Mouse (Mus musculus) adrenal gland, adult (tissue): ENCODE data around the gene Atp2a3.

Source experiments
- DNase-seq, 2 experiments: peaks; one replicate each; pipeline ENCODE4 v3.0.0; 2022 to 2023; ENCODE audit warnings: low spot score in 1 of 2; ENCODE audit not compliant: inconsistent age in 2 of 2

Atp2a3 gene

DNA sequence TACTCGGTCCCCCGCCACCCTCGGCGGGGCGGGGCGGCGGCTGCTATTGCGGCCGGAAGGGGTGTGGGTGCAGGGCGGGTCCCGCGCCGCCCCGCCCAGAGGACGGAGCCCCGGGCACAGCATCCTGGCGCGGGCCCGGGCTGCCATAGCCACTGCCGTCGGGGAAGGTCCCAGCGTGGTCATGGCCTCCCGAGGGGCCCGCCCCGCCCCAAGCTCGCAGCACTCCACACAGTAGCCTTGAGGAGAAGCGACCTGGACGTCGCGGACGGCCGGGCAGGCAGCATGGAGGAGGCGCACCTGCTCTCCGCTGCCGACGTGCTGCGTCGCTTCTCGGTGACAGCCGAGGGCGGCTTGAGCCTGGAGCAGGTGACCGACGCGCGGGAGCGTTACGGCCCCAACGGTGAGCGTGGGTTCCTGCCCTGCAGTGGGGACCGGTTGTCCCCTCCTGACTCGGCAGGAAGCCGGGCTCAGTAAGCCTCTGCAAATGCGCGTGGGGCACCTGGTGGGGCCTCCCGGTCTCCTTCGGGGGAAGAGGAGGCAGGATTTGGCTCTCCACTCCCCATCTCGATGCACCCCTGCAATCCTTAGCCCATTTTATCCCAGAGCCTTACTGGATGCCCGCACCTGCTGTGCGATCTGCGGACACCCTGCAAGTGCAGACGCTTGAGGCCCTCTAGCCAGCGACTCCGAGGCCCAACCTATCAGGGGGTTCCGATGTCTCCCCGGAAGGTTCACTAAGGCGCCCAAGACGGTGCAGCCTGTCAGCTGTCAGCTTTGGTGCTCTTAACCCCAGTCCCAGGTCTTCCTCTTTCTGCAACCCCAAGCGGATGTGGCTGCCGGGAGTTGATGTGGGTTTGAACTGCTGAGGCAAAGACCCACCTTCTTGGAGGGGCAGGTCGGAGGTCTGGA lies at the start of gene Atp2a3:
TSS of gene Atp2a3 (plus strand) at position 98 of the 909 bp plus-strand sequence.
- DNase-seq: peak; percentile 23 to 47

- DNase-seq: no peak
Measured at GRCm38 (mm10) chr11:72917299-72917996, 43.5 kb upstream of the Atp2a3 start.

DNA sequence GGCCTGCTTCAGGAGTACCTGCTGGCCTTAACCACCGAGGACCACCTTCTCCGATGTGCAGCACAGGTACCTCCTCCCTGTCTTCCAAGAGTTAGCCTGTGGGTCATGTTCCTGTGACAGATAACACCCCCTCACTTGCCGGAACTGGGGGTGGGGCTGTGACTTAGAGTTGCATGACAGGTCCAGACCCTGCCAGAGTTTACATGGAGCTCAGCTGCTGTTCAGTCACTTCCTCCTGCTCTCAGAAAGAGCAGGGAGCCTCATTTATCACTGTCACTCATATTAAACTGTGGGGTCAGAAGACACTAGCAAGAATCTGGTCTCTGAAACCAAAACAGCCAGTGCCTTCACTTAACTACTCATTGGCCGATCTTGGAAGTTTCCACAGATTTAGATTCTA lies 37.9 kb upstream of the Atp2a3 start:
- no peak for DNase-seq

DNA sequence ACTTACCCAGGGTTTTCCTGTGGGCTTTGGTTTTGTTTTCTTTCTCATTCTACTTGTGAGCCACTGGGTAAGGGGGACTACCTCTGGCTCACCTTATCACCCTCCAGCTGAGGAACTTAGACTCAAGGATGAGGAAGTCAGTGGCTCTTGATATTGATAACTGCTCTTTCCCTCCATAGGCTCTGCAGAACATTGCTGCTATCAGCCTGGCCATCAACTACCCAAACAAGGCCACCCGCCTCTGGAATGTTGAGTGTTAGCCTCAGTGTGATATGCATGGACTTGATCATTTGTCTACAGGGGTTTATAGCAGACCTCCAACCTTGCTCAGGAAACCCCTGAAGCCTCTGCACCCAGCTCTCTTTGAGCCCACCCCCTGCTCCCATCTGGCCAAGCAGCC lies 36.5 kb upstream of the Atp2a3 start:
- no peak for DNase-seq

DNA sequence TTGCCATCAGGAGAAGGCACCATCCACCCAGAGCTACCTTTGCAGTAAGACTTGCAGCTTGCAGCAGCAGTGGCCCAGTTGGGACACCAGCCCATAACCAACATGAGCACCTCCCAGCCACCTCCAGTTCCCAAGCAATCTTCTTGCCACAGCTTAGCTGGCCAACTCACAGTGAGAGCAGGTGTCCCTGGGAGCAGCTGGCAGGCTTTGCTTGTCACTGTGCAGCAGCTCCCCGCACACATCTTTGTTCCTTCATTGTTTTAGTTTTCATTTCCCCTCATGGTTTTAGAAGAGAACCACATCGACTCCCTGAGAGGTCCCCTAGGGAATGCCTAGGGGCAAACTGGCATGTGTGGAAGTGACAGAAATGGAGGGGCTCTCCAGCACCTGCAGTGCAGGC lies 35.9 kb upstream of the Atp2a3 start:
- no peak for DNase-seq

DNA sequence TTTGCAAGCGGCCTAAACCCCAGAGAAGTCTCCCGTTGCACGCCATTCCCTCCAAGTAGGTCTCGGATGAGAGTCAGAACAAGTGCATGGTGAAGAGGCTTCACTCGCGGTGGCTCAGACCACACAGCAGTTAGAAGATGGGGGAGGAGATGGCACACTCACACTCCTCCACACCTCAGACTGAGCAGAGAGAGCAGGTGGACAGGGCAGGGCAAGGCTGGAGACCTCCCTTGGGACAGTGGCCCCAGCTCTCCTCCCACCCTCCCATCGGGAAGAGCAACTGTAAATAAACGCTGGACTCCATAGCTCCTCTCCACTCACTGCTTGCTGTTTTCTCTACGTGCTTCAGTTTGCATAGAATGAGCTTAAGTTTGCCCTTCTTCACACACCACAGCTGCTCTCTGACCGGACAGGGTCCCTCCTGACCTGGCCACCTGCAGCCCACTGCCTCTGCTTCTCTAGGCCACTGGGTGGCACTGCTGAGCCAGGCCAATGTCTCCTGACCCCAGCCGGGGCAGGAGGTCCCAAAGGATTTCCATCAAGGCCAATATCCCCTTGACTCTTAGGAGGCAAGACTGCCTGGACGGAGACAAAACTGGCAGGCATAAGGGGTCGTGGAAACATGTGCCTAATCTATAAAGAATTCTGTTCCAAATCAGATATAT lies 34.6 kb upstream of the Atp2a3 start:
- DNase-seq: peak; percentile 52 to 84

GRCm38 (mm10) chr11:72928516-72928915 lies 32.5 kb upstream of the Atp2a3 start:
- no peak for DNase-seq

- peak; percentile 36 to 78 for DNase-seq
Measured at GRCm38 (mm10) chr11:72940208-72941143, 20.5 kb upstream of the Atp2a3 start.

DNA sequence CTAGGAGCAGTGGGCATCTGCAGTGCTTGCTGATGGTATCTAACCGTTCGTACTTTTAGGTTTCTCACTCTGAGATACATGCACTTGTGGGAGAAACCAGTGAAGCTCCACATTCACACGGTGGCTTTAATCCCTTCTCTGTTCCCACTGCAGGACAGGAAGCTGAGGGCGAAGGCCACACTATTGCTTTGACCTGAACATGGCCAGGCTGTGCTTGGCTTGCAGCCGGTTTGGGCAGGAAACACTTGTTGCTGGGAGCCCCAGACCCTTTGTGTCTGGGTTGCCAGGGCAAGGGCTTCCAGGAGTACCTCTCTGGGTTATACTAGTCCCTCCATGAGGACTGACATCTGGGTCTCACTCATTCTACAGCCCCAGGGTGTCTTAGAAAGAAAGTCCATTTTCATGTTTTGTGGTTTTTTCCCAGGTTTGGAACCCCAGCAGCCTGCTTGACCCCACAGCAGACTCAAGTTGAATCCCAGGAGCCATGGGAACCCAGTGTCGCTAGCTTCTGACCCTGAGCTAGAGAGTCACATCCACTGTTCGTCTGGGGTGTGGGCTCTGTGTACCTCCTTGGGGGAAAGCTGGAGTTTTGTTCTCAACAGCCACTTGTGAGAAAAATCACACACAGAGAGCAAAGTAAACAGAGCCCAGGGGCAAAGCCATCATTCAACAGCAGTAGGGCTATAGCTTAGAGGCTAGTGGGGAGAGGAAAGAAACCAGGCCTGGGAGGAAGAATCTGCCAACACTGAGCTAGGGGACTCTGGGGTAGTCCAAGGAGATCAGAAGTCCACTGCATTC lies 15.8 kb upstream of the Atp2a3 start:
- peak; percentile 31 to 55 for DNase-seq

DNA sequence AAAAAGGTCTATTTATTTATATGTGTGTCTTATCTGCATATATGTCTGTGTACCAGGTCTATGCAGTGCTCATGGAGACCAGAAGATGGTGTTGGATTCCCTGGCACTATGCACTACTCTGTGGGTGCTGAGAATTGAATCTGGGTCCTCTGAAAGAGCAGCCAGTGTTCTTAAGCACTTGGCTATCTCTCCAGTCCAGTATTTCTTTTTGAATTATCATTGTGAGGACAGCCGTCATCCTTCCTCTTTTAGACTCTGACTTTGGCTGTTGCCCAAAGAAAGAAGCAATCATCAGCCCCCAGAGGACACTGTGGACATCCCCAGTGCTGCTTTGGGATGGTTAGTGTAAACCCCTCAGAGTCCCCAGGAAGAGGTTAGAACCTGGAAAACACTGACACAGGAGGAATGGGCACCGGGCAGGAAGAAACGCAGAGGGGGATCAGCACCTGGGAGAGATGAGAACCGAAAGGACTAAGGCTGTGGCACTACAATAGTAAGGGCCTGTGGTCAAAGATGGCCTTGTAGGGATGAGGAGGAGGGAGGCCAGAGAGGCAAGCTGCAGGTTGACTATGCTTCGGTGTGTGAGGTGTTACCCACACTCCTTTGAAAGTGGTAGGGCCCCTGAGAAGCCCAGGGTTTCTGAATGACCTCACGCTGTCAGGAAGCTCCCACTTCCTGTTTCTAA lies 15.0 kb upstream of the Atp2a3 start:
- DNase-seq: no peak

DNA sequence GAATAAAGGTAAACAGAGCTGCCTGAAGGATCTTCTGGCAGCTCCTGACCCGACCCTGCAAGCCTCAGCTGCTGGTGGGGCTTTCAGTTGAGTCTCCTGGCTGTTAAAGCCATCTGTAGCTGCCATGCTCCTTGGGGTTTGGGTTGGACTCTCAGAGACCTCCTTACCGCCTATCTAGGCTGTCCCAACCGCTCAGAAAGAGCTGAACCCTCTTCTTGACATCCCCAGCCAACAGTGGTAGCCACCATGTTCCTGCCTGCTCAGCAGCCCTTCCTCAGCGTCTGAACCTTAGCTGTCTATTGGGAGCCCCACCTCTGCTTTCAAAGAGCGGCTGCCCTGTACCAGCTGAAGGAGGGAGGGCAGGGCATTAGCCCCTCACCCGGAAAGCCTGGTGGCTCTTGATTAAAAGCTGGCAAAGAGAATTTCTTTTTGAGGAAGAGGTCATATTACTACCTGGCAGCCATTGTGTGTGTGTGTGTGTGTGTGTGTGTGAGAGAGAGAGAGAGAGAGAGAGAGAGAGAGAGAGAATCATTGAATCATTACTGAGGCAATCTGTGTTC lies 14.3 kb upstream of the Atp2a3 start:
- no peak for DNase-seq

GRCm38 (mm10) chr11:72947840-72948239 lies 13.1 kb upstream of the Atp2a3 start:
- peak in 1 of 2 experiments; percentile 31 for DNase-seq

- no peak for DNase-seq
Measured at GRCm38 (mm10) chr11:72948254-72948653, 12.7 kb upstream of the Atp2a3 start.

- peak; percentile 77 to 90 for DNase-seq
Measured at GRCm38 (mm10) chr11:72951137-72952000, 9.6 kb upstream of the Atp2a3 start.

- DNase-seq: peak; percentile 43 to 76
Measured at GRCm38 (mm10) chr11:72952226-72952625, 8.7 kb upstream of the Atp2a3 start.

DNA sequence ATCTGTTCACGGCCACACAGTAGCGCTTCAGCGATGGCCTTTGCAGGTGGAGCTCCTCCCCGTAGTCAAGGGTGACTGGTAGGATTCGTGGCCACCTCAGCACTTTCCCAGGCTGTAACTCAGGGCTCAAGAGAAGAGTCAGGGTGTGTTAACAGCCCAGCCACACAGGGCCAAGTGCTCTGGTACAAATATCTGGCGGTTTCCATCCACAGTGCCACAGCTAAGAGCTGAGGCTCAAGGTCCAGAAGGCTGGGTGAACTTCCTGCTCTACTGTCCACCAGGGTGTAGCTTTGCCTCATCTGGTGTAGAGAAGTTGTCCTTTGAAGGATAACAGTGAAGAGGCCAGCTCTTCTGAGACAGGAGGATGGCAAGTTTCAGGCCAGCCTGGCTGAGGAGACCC lies 8.3 kb upstream of the Atp2a3 start:
- peak; percentile 34 to 65 for DNase-seq

DNA sequence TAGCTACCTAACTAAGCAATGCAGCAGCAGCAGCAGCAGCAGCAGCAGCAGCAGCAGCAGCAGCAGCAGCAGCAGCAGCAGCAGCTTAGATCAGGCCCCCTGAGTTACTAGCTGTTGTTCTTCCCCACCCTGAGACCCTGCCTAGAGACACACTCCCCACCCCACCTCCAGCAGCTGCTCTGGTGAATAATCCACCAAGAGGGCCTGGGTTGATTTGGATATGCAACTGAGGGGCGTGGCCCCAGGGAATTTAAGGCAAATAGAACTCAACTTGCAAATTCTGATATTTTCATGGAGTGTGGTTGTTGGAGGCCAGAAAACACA lies 7.9 kb upstream of the Atp2a3 start:
- no peak for DNase-seq
